Mouse (Mus musculus) brain, embryonic 14.5 days (tissue): ENCODE data around the gene Tnxb. TPM values are rescaled to one million over a fixed set of nuclear protein-coding genes. Genes with fewer than 3 reads are reported as not detected.

Experiments
- DNase-seq: peaks from one replicate; pipeline ENCODE4 v3.0.0-alpha.2; 2011; ENCODE audit warnings: low read depth
- CTCF ChIP-seq: fragments of 200-500 bp; IDR thresholded peaks from 2 replicates; pipeline ENCODE4 v1.5.1; 2012; ENCODE audit warnings: inconsistent platforms, mild to moderate bottlenecking, moderate library complexity, borderline replicate concordance; ENCODE audit not compliant: insufficient read depth, insufficient read length; ENCODE audit errors: extremely low read depth
- POLR2A ChIP-seq: fragments of 200-500 bp; IDR thresholded peaks from 2 replicates; pipeline ENCODE4 v1.6.1; 2012; ENCODE audit warnings: mild to moderate bottlenecking, inconsistent platforms, borderline replicate concordance; ENCODE audit not compliant: poor library complexity, insufficient read depth, insufficient read length, severe bottlenecking; ENCODE audit errors: extremely low read depth
- polyA plus RNA-seq: library from polyadenylated mRNA; depleted of rRNA; stranded (reverse); fragments of >200 nt; gene quantifications from 2 replicates; pipeline ENCODE4 v1.2.3, GENCODE M21; 2012

The Tnxb gene
- polyA plus RNA-seq, 1 experiment = 0.70 TPM

DNA sequence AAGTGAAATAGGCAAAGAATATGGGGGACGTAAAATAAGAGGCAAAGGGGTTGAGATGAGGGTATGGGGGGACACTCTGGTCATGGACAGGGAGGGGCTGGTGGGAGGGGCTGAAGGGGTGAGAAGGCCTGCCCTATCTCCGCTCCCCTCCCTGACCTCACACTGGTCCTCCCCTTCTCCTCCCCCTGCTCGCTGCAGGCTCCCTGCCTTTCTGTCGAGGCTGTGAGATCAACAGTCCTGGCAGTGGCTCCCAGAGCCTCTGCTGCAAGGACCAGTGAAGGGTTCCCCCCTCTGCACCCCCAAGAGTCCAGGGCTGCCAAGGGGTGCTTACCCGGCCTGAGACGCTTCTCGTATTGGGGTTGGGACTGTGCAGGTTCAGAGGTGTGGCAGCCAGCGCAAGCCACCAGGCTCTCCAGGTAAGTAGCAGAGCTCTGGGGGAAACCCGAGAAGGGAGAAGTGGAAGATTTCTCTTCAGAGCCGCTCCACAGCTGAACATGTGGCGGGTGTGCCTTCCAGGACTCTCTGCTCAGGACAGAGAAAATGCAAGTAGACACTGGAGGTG is 10.0 kb upstream of the Tnxb start:
- TF ChIP-seq CTCF = no peak
- no peak for TF ChIP-seq POLR2A
- DNase-seq = no peak

DNA sequence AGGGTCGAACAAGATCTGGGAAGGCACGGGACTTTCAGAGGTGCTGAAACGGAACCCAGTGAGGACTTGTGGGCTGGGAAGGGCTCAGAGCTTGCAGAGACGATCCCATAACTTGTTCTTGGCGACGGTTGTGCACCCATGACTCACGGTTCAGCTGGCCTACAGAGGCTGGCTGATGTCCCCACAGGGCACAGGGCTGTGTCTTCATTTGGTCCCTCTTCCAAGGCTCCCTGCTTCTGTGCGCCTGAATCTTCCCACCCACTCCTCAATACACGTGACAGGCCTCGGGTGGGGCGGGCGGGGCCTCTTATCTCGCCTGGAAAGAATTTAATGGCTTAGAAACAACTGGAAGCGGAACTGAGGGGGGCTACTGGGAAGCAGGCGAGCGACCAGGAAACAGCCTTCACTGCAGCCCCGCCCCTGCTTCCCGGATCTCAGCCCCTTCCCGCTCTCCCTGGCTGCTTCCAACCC is 9.2 kb upstream of the Tnxb start:
- TF ChIP-seq POLR2A (no peak), CTCF (no peak)
- DNase-seq = no peak

DNA sequence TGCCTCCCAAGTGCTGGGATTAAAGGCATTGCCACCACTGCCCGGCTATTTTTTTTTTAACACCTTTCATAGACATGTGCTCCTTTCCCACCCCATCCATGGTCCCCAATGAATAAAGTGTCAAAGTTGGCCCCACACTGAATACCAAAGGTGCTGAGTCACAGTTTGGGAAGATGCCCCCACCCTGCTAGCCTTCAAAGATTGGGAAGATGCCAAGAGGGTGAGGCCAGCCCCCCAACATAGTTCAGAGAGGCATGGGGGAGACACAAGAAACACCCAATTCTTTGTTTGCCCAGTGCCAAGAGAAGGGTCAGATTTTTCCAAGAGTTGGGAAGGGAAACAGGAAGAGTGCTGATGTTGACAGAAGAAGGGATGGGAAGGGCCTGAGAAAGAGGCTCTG is 7.9 kb upstream of the Tnxb start:
- no peak for TF ChIP-seq CTCF
- no peak for TF ChIP-seq POLR2A
- no peak for DNase-seq

DNA sequence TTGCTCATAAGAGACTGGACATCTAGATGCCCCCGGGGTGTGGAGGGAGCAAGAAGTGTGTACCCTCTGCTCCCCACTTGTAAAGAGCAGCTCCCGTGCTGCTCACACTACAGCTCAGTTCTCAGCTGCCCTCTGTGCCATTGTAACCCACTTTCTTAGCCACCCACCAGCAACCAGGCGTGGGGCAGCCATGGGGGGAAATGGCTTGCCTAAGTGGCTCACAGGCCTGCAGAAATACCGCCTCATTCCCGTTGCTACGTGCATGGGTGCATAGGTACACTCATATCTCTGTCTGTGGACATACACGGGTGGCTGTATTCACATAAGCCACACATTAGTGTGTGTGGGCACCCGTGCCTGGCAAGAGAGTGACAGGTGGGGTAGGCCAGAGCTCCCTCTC is 7.4 kb upstream of the Tnxb start:
- DNase-seq = no peak

DNA sequence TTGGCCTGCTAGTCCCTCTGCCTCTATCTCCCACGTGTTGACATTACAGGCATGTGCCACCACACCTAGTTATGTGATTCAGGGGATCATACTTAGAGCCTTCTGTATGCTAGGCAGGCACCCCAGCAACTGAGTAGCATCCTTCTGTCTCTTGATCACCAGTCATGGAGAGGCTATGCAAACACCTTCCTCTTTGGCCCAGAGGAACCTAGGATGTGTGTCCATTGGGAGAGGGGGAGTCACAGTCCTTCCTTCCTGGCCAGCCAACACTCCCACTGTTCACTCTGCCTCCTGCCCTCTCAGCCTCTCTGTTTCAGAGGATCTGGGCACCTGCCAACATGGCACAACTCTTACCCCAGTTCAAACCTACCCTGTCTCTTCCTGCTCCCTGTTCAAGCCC is 6.8 kb upstream of the Tnxb start:
- DNase-seq = no peak
- TF ChIP-seq POLR2A (no peak), CTCF (no peak)

More for the DNA sequence above, 7.4 kb upstream of the Tnxb start:
- TF ChIP-seq POLR2A (no peak), CTCF (no peak)

DNA sequence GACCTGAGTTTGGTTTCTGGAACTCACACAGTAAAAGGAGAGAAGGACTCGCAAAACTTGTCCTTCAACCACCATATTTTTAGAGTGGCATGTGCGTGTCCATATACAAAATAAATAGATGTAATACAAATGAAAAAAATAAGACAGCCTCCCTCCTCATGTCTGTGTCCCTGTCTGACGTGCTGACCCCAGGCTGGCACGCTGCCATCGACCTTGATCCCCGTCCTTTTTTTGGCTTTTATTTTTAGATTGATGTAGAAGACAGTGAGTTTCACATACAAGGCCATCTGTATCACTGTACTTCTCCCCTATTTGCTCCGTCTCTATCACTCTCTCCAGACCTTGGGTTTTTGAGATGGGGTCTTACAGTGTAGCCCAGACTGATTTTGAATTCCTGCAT is 5.9 kb upstream of the Tnxb start:
- DNase-seq = no peak
- TF ChIP-seq CTCF = no peak
- no peak for TF ChIP-seq POLR2A

DNA sequence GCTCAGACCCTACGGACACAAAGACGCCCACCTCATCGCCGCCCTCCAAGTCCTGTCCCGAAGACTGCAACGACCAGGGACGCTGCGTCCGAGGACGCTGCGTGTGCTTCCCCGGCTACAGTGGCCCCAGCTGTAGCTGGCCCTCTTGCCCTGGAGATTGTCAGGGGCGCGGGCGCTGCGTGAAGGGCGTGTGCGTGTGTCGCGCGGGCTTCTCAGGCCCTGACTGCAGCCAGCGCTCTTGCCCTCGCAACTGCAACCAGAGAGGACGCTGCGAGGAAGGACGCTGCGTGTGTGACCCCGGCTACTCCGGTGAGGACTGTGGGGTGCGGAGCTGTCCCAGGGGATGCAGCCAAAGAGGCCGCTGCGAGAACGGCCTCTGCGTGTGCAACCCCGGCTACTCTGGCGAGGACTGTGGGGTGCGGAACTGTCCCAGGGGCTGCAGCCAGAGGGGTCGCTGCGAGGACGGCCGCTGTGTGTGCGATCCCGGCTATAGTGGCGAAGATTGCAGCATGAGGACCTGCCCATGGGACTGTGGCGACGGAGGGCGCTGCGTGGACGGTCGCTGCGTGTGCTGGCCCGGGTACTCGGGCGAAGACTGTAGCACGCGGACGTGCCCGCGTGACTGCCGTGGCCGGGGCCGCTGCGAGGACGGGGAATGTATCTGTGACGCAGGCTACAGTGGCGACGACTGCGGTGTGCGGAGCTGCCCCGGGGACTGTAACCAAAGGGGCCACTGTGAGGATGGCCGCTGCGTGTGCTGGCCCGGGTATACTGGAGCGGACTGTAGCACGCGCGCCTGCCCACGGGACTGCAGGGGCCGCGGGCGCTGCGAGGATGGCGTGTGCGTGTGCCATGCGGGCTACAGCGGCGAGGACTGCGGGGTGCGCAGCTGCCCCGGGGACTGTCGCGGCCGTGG is 1.1 kb downstream of the Tnxb start:
- TF ChIP-seq CTCF = no peak; the same call in 1 of the 2 replicates
- TF ChIP-seq POLR2A = no peak
- no peak for DNase-seq

DNA sequence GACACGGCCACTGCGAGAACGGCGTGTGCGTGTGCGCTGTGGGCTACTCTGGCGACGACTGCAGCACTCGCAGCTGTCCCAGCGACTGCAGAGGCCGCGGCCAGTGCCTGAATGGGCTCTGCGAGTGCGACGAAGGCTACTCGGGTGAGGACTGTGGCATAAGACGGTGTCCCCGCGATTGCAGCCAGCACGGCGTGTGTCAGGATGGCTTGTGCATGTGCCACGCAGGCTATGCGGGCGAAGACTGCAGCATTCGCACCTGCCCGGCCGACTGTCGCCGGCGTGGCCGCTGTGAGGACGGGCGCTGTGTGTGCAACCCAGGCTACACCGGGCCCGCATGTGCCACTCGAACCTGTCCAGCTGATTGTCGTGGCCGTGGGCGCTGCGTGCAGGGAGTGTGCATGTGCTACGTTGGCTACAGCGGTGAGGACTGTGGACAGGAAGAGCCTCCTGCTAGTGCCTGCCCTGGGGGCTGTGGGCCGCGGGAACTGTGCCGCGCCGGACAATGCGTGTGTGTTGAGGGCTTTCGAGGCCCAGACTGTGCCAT is 2.0 kb downstream of the Tnxb start:
- no peak for DNase-seq
- TF ChIP-seq CTCF (no peak), POLR2A (no peak)

DNA sequence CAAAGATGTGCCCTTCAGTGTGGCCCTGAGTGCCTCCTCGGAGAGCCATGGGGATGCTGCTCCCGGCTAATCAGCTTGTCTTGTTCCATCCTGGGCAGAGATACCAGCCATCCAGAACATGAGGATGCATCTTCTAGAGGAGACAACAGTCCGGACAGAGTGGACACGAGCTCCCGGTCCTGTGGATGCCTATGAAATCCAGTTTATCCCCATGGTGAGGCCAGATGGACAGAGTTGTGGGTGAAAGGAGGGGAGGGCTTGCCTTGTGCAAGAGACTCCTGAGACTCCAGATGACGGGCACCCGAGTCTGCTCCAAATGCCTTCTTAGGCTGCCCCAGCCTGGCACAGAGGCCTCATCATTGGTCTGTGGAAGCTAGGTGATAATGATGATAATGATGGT is 2.8 kb downstream of the Tnxb start:
- DNase-seq = no peak
- no peak for TF ChIP-seq POLR2A
- TF ChIP-seq CTCF = no peak

DNA sequence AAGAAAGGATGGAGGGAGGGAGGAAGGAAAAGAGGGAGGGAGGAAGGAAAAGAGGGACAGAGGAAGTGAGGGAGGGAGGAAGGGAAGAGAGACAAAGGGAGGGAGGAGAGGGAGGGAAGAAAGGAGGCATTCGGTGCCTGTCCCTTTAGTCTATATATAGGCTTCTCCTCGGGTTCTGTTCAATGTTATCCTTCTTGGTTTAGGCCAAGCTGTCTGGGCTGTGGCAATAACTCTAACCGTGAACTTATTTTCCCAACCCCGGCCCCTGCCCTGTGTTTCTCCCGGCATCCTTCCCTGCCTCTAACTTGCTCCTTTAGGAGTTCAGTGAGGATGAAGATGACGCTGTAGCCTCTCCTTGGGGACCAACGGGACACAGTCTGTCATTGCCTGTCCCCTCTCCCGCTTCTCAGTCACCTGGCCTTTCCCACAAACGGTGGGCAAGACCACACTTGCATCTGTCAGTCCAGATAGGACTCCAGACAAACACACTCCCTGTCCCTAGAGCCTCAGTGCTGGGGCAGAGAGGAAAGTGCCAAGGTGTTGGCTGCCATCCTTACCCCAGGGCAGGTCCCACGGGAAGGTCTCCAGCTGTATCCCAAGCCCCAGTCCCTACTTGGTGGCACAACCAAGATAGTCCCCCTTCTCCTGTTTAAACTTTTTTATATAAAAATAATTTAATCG is 4.3 kb downstream of the Tnxb start:
- DNase-seq = no peak
- TF ChIP-seq POLR2A (no peak), CTCF (no peak)
